In genomic region chr5:139351134-139351533, GRCm38 (mm10) we compare ENCODE assay signal across 8 mouse cellular contexts. TPM values are rescaled to one million over a fixed set of nuclear protein-coding genes. Genes with fewer than 3 reads are reported as not detected.
DNase-seq lines count a peak whose midpoint lies in the region; ATAC-seq and TF ChIP-seq lines count a peak whose summit lies in the region.

Gene Cox19 (minus strand): TSS chr5:139351418.

- no peak for TF ChIP-seq POLR2A in MEL (IDR thresholded peaks at IDR 0.05; ENCODE audit: control insufficient read depth in 1 of 2, insufficient read depth in 1 of 2, low read depth in 1 of 2, low read length in 2 of 2, poor library complexity in 1 of 2)

- WGBS in hindbrain, embryonic 16.5 days: 54% methylated on average over 5 of the region's 5 CpGs
- WGBS in macrophage (ENCODE audit: missing documents): 46% methylated on average over 5 of the region's 5 CpGs

- no peak within 1 kb of the TSS for H3K27ac ChIP-seq in MEL (ENCODE audit: control insufficient read depth, low read depth, low read length)
- no peak within 1 kb of the TSS for H3K27ac ChIP-seq in hindbrain, embryonic 16.5 days (ENCODE audit: low read depth, low read length)
- no peak within 1 kb of the TSS for H3K27ac ChIP-seq in macrophage

- H3K36me3 ChIP-seq in MEL (ENCODE audit: control insufficient read depth in 1 of 2, insufficient read depth in 2 of 2, low read length in 2 of 2): no peaks in the 10 kb centered on the region
- no peaks in the 10 kb centered on the region for H3K36me3 ChIP-seq in hindbrain, embryonic 16.5 days (ENCODE audit: control insufficient read depth, insufficient read depth, low read length)
- no peaks in the 10 kb centered on the region for H3K36me3 ChIP-seq in macrophage (ENCODE audit: inconsistent target)

- H3K4me1 ChIP-seq in MEL (ENCODE audit: control insufficient read depth in 1 of 2, insufficient read depth in 2 of 2, low read length in 2 of 2): no peaks in the 10 kb centered on the region
- H3K4me1 ChIP-seq in hindbrain, embryonic 16.5 days (ENCODE audit: control insufficient read depth, insufficient read depth, low read depth, low read length): no peaks in the 10 kb centered on the region

- H3K4me3 ChIP-seq in MEL (ENCODE audit: control insufficient read depth in 1 of 2, insufficient read depth in 1 of 2, low read depth in 2 of 2, low read length in 2 of 2) (no peak within 1 kb of the TSS), macrophage (ENCODE audit: inconsistent target) (no peak within 1 kb of the TSS)
- no peak within 1 kb of the TSS for H3K4me3 ChIP-seq in hindbrain, embryonic 16.5 days (ENCODE audit: low read length)

- H3K79me2 ChIP-seq in MEL (ENCODE audit: control insufficient read depth, insufficient read depth, low read length, poor library complexity) (no peaks in the 10 kb centered on the region), macrophage (ENCODE audit: inconsistent target) (no peaks in the 10 kb centered on the region)

- H3K9ac ChIP-seq in MEL (ENCODE audit: control insufficient read depth, low read depth, low read length, poor library complexity, severe bottlenecking): no peak within 1 kb of the TSS
- H3K9ac ChIP-seq in hindbrain, embryonic 16.5 days (ENCODE audit: low read depth, low read length): no peak within 1 kb of the TSS

- no peak within 1 kb of the TSS for H3K4me2 ChIP-seq in hindbrain, embryonic 16.5 days (ENCODE audit: low read length)

- H3K9me3 ChIP-seq in MEL (replicated peaks; ENCODE audit: insufficient read depth, low read length): no peaks in the 10 kb centered on the region
- H3K9me3 ChIP-seq in hindbrain, embryonic 16.5 days (ENCODE audit: control insufficient read depth, low read length): no peaks in the 10 kb centered on the region

- H3K27me3 ChIP-seq in MEL (ENCODE audit: control insufficient read depth in 1 of 2, insufficient read depth in 2 of 2, low read length in 2 of 2): no peaks in the 10 kb centered on the region
- H3K27me3 ChIP-seq in hindbrain, embryonic 16.5 days (replicated peaks; ENCODE audit: control insufficient read depth, insufficient read depth, low read length): no peaks in the 10 kb centered on the region; the same call in 1 of the 2 replicates

- no peak for TF ChIP-seq EP300 in MEL (IDR thresholded peaks at IDR 0.05; ENCODE audit: low read depth in 1 of 2, low read length in 2 of 2)

- TF ChIP-seq RAD21 in MEL (IDR thresholded peaks at IDR 0.05; ENCODE audit: low read depth, low read length): no peak

- DNase-seq in adrenal gland, adult 18-20 months (ENCODE audit: low spot score in 2 of 2): no peak
- DNase-seq in adrenal gland, adult (ENCODE audit: inconsistent age in 2 of 2, low spot score in 1 of 2): no peak
- DNase-seq in MEL (ENCODE audit: low read depth, low spot score): no peak
- DNase-seq in gastrocnemius, adult 18-20 months (ENCODE audit: low spot score): no peak
- no peak for DNase-seq in spleen, postnatal 4 days (ENCODE audit: low spot score in 2 of 2)
- DNase-seq in embryo, embryonic 10 days (ENCODE audit: low spot score): no peak

- no peak for ATAC-seq in hindbrain, embryonic 16.5 days

- TF ChIP-seq CTCF in MEL (IDR thresholded peaks at IDR 0.05 in 2 of 3, conservative IDR thresholded peaks at IDR 0.05 in 1 of 3; ENCODE audit: control insufficient read depth in 1 of 3, insufficient read depth in 1 of 3, low read depth in 2 of 3, low read length in 3 of 3, poor library complexity in 1 of 3, severe bottlenecking in 1 of 3): no peak

TF ChIP-seq in MEL, 35 proteins besides CTCF, POLR2A, EP300 and RAD21:
- no peak for TF ChIP-seq NELFE (IDR thresholded peaks at IDR 0.05; ENCODE audit: low read depth, low read length)
- no peak for TF ChIP-seq HCFC1 (IDR thresholded peaks at IDR 0.05; ENCODE audit: low read depth, low read length)
- TF ChIP-seq ETS1 (IDR thresholded peaks at IDR 0.05; ENCODE audit: low read depth, low read length): no peak
- no peak for TF ChIP-seq BHLHE40 (IDR thresholded peaks at IDR 0.05; ENCODE audit: borderline replicate concordance, low read depth, low read length)
- no peak for TF ChIP-seq CHD2 (IDR thresholded peaks at IDR 0.05; ENCODE audit: low read length)
- TF ChIP-seq MEF2A (IDR thresholded peaks at IDR 0.05; ENCODE audit: extremely low read depth, insufficient replicate concordance, low read depth, low read length, poor library complexity, severe bottlenecking): no peak
- no peak for TF ChIP-seq ZNF384 (IDR thresholded peaks at IDR 0.05; ENCODE audit: low read depth, low read length)
- no peak for TF ChIP-seq ELF1 (IDR thresholded peaks at IDR 0.05; ENCODE audit: low read depth, low read length)
- no peak for TF ChIP-seq MAZ (IDR thresholded peaks at IDR 0.05; ENCODE audit: low read depth, low read length)
- no peak for TF ChIP-seq USF2 (IDR thresholded peaks at IDR 0.05; ENCODE audit: borderline replicate concordance in 1 of 2, insufficient read depth in 1 of 2, low read depth in 1 of 2, low read length in 2 of 2)
- TF ChIP-seq ZC3H11A (IDR thresholded peaks at IDR 0.05; ENCODE audit: low read depth, low read length): no peak
- no peak for TF ChIP-seq RCOR1 (IDR thresholded peaks at IDR 0.05; ENCODE audit: low read depth, low read length)
- no peak for TF ChIP-seq TCF12 (IDR thresholded peaks at IDR 0.05; ENCODE audit: low read depth, low read length)
- TF ChIP-seq UBTF (IDR thresholded peaks at IDR 0.05; ENCODE audit: borderline replicate concordance, insufficient read depth, low read depth, low read length): no peak
- no peak for TF ChIP-seq JUND (IDR thresholded peaks at IDR 0.05; ENCODE audit: low read depth, low read length)
- no peak for TF ChIP-seq GABPA (IDR thresholded peaks at IDR 0.05; ENCODE audit: low read depth, low read length)

RNA-seq across cellular contexts. Expression of gene Cox19, which starts in this region (rescaled TPM):
- total RNA-seq in adrenal gland, adult 18-20 months (2021): 100 to 1,000 TPM in 1 of 2 experiments, 10 to 100 TPM in 1; 75.7 to 130 TPM
- total RNA-seq in MEL (2012; rRNA removed): 49.1 and 53.0 TPM in 2 replicates
- 10 to 100 TPM in 1 of 2 experiments, not detected in 1; 73.2 TPM for polyA plus RNA-seq in MEL (2012; ENCODE audit: insufficient read depth in 1 of 2, insufficient read length in 2 of 2, low read depth in 1 of 2, low replicate concordance in 2 of 2, missing spikeins in 1 of 2)
- 10 to 100 TPM; 55.0 to 68.4 TPM for total RNA-seq in gastrocnemius, adult 18-20 months (2021)
- polyA plus RNA-seq in hindbrain, embryonic 16.5 days (2015; fragmentation: Nextera tagmentation; extraction: Ambion mirVana): 95.1 and 98.6 TPM in 2 replicates
- total RNA-seq in macrophage (2018; cell fraction: chromatin; rRNA removed): 10 to 100 TPM in 20 of 26 experiments, 1 to 10 TPM in 6; 5.3 to 32.5 (median 15.9) TPM
- total RNA-seq in macrophage (2018; cell fraction: cytosol; rRNA removed): 10 to 100 TPM; 11.3 to 25.9 (median 21.4) TPM
- 10 to 100 TPM in 16 of 26 experiments, 1 to 10 TPM in 10; 4.4 to 19.3 (median 11.4) TPM for total RNA-seq in macrophage (2018; cell fraction: nucleus; rRNA removed)
- 15.7 to 21.8 TPM (median 18.8 TPM) in 3 replicates for polyA plus RNA-seq in macrophage (2018)
